Mouse (Mus musculus) liver, embryonic 11.5 days (tissue): Measurements from ENCODE around the gene Tesc. TPM values are rescaled to one million over a fixed set of nuclear protein-coding genes. Genes with fewer than 3 reads are reported as not detected.

Source experiments
- ATAC-seq: fragments of 200-750 bp; cut with Nextera tagmentation; replicated peaks from 2 replicates; pipeline ENCODE4 v1.8.0; 2017; ENCODE audit warnings: moderate number of reproducible peaks, mild to moderate bottlenecking, moderate TSS enrichment, moderate library complexity; ENCODE audit not compliant: low FRiP score
- DNase-seq: peaks from one replicate; pipeline ENCODE4 v3.0.0-alpha.2; 2017; ENCODE audit warnings: low spot score
- H3K27ac ChIP-seq: fragments of 300-500 bp; sonication (generic); 2 replicates; pipeline ENCODE4 v1.5.1; 2014; ENCODE audit warnings: mild to moderate bottlenecking, low read depth, low read length, control low read depth
- H3K27me3 ChIP-seq: fragments of 300-500 bp; sonication (generic); replicated peaks from 2 replicates; pipeline ENCODE4 v1.6.1; 2014; ENCODE audit warnings: low read length, mixed read lengths; ENCODE audit not compliant: control insufficient read depth, insufficient read depth
- H3K36me3 ChIP-seq: fragments of 300-500 bp; sonication (generic); 2 replicates; pipeline ENCODE4 v1.6.1; 2014; ENCODE audit warnings: mild to moderate bottlenecking, low read length, moderate library complexity, mixed read lengths; ENCODE audit not compliant: control insufficient read depth, insufficient read depth
- H3K4me1 ChIP-seq: fragments of 300-500 bp; sonication (generic); replicated peaks from 2 replicates; pipeline ENCODE4 v1.6.1; 2014; ENCODE audit warnings: low read length, mixed read lengths; ENCODE audit not compliant: control insufficient read depth, insufficient read depth
- H3K4me2 ChIP-seq: fragments of 300-500 bp; sonication (generic); 2 replicates; pipeline ENCODE4 v1.6.1; 2014; ENCODE audit warnings: mild to moderate bottlenecking, control low read depth, moderate library complexity
- H3K4me3 ChIP-seq: fragments of 300-500 bp; sonication (generic); 2 replicates; pipeline ENCODE4 v1.5.1; 2014; ENCODE audit warnings: low read depth, low read length, control low read depth
- H3K9ac ChIP-seq: fragments of 300-500 bp; sonication (generic); 2 replicates; pipeline ENCODE4 v1.6.1; 2014; ENCODE audit warnings: low read depth, low read length, control low read depth
- H3K9me3 ChIP-seq: fragments of 300-500 bp; sonication (generic); 2 replicates; pipeline ENCODE4 v1.6.1; 2016; ENCODE audit warnings: low read length, inconsistent platforms, mixed read lengths; ENCODE audit not compliant: control insufficient read depth
- WGBS: fragments of 180-500 bp; shearing (Covaris S2); extraction: QIAGEN DNeasy Blood & Tissue Kit; methylation state at CpG from one replicate; pipeline ENCODE4 v1.1.7; 2014; 5-methylcytosine and 5-hydroxymethylcytosine counted together
- polyA plus RNA-seq: library from polyadenylated mRNA; unstranded; fragments of >200 nt; fragmentation: Nextera tagmentation; extraction: Ambion mirVana; gene quantifications from 2 replicates; pipeline ENCODE4 v1.2.1, GENCODE M21; 2014

Tesc gene
- polyA plus RNA-seq, result 1.7 and 2.2 TPM in 2 replicates

- ATAC-seq (no peak), DNase-seq (no peak)
- Histone ChIP-seq H3K4me2 (peak within 1 kb of the TSS; percentile 93), H3K27me3 (peaks cover 58% of the 10 kb centered on the region), H3K4me1 (peaks cover 24% of the 10 kb centered on the region), H3K36me3 (no peaks in the 10 kb centered on the region), H3K9me3 (no peaks in the 10 kb centered on the region), H3K4me3 (peak within 1 kb of the TSS; percentile 60), H3K27ac (no peak within 1 kb of the TSS), H3K9ac (no peak within 1 kb of the TSS; the same call in 1 of the 2 replicates)
- WGBS, result under 1% methylated on average over 45 of the region's 63 CpGs
Observed at GRCm38 (mm10) chr5:118027698-118028190, at the start of gene Tesc. Gene Tesc, plus strand, starts transcription at chr5:118027743.

- 62% methylated on average over 17 of the region's 17 CpGs for WGBS
- H3K27me3 ChIP-seq, result no peaks in the 10 kb centered on the region
- DNase-seq (no peak), ATAC-seq (no peak)
- peaks cover 16% of the 10 kb centered on the region for H3K4me1 ChIP-seq
- H3K36me3 ChIP-seq, result peaks cover 14% of the 10 kb centered on the region
- no peaks in the 10 kb centered on the region for H3K9me3 ChIP-seq
- H3K4me3 ChIP-seq, result peak overlapping the region; percentile 88
- 0 out of 2 replicates have a peak overlapping the region, but pooled peaks have one; percentile 29 for H3K27ac ChIP-seq
- no peak overlapping the region for H3K9ac ChIP-seq
- H3K4me2 ChIP-seq, result peak overlapping the region; percentile 76
Observed at GRCm38 (mm10) chr5:117978159-117978697, 49.3 kb upstream of the Tesc start.

- Histone ChIP-seq H3K27me3 (no peaks in the 10 kb centered on the region), H3K4me2 (peak overlapping the region; percentile 76), H3K4me1 (peaks cover 16% of the 10 kb centered on the region), H3K4me3 (no peak overlapping the region), H3K36me3 (peaks cover 17% of the 10 kb centered on the region), H3K9me3 (no peaks in the 10 kb centered on the region), H3K9ac (no peak overlapping the region), H3K27ac (peak overlapping the region; percentile 10; the same call in 1 of the 2 replicates)
- 76% methylated on average over 5 of the region's 5 CpGs for WGBS
- no peak for ATAC-seq
- DNase-seq, result no peak
Observed at GRCm38 (mm10) chr5:117979082-117979481, 48.5 kb upstream of the Tesc start.

- Histone ChIP-seq H3K9ac (no peak overlapping the region), H3K4me2 (no peak overlapping the region), H3K4me3 (no peak overlapping the region), H3K27me3 (no peaks in the 10 kb centered on the region), H3K4me1 (peaks cover 25% of the 10 kb centered on the region), H3K27ac (no peak overlapping the region), H3K9me3 (no peaks in the 10 kb centered on the region), H3K36me3 (peaks cover 25% of the 10 kb centered on the region)
- DNase-seq, result no peak
- WGBS, result 77% methylated on average over 8 of the region's 8 CpGs
- ATAC-seq, result no peak
Observed at GRCm38 (mm10) chr5:117980921-117981320, 46.6 kb upstream of the Tesc start.

GRCm38 (mm10) chr5:117981943-117982342, 45.6 kb upstream of the Tesc start:
- Histone ChIP-seq H3K36me3 (peaks cover 32% of the 10 kb centered on the region), H3K27me3 (no peaks in the 10 kb centered on the region), H3K9ac (no peak overlapping the region), H3K27ac (no peak overlapping the region), H3K9me3 (no peaks in the 10 kb centered on the region), H3K4me1 (peaks cover 22% of the 10 kb centered on the region), H3K4me2 (no peak overlapping the region), H3K4me3 (no peak overlapping the region)
- no peak for ATAC-seq
- DNase-seq, result no peak
- 88% methylated on average over 5 of the region's 5 CpGs for WGBS

- no peak for DNase-seq
- H3K4me3 ChIP-seq, result no peak overlapping the region
- H3K27me3 ChIP-seq, result no peaks in the 10 kb centered on the region
- no peak overlapping the region for H3K4me2 ChIP-seq
- WGBS, result 56% methylated on average over 4 of the region's 4 CpGs
- H3K36me3 ChIP-seq, result peaks cover 42% of the 10 kb centered on the region
- peaks cover 14% of the 10 kb centered on the region; the same call in 1 of the 2 replicates for H3K4me1 ChIP-seq
- H3K9ac ChIP-seq, result no peak overlapping the region
- H3K27ac ChIP-seq, result no peak overlapping the region
- H3K9me3 ChIP-seq, result no peaks in the 10 kb centered on the region
- 0 out of 2 replicates have a peak, but pooled peaks have one; percentile 30 for ATAC-seq
Observed at GRCm38 (mm10) chr5:117986327-117986726, 41.2 kb upstream of the Tesc start.

GRCm38 (mm10) chr5:117987891-117988290, 39.7 kb upstream of the Tesc start:
- Histone ChIP-seq H3K27ac (no peak overlapping the region), H3K9me3 (no peaks in the 10 kb centered on the region), H3K4me2 (no peak overlapping the region), H3K9ac (no peak overlapping the region), H3K4me3 (no peak overlapping the region), H3K27me3 (no peaks in the 10 kb centered on the region), H3K36me3 (peaks cover 49% of the 10 kb centered on the region), H3K4me1 (0 out of 2 replicates have a peak, but pooled peaks cover 11% of the 10 kb centered on the region)
- ATAC-seq, result no peak
- WGBS, result 81% methylated on average over 3 of the region's 3 CpGs
- DNase-seq, result no peak

GRCm38 (mm10) chr5:117988367-117988766, 39.2 kb upstream of the Tesc start:
- Histone ChIP-seq H3K36me3 (peaks cover 49% of the 10 kb centered on the region), H3K27ac (no peak overlapping the region), H3K4me2 (no peak overlapping the region), H3K4me3 (no peak overlapping the region), H3K4me1 (0 out of 2 replicates have a peak, but pooled peaks cover 11% of the 10 kb centered on the region), H3K27me3 (no peaks in the 10 kb centered on the region), H3K9ac (no peak overlapping the region), H3K9me3 (no peaks in the 10 kb centered on the region)
- ATAC-seq (no peak), DNase-seq (no peak)
- 89% methylated on average over 9 of the region's 9 CpGs for WGBS

- no peaks in the 10 kb centered on the region for H3K27me3 ChIP-seq
- no peaks in the 10 kb centered on the region for H3K9me3 ChIP-seq
- H3K4me1 ChIP-seq, result 0 out of 2 replicates have a peak, but pooled peaks cover 10% of the 10 kb centered on the region
- H3K36me3 ChIP-seq, result peaks cover 56% of the 10 kb centered on the region
- no peak overlapping the region for H3K27ac ChIP-seq
- H3K4me3 ChIP-seq, result no peak overlapping the region
- no peak overlapping the region for H3K4me2 ChIP-seq
- 89% methylated on average over 6 of the region's 6 CpGs for WGBS
- ATAC-seq, result no peak
- no peak for DNase-seq
- no peak overlapping the region for H3K9ac ChIP-seq
Observed at GRCm38 (mm10) chr5:117989773-117990172, 37.8 kb upstream of the Tesc start.
